Mouse (Mus musculus): ENCODE measurements around the gene Iqca.

- TF ChIP-seq CTCF (IDR thresholded peaks at IDR 0.05; ENCODE audit: low read depth) = no peak
- no peak for TF ChIP-seq EP300 (IDR thresholded peaks at IDR 0.05; ENCODE audit: low read depth)
Measured at GRCm38 (mm10) chr1:90100360-90101232, 52.6 kb downstream of the Iqca start.
